Mouse (Mus musculus) natural killer cell, adult 2 months (primary cell): Measurements from ENCODE around the gene Scn1a.

Experiments
- DNase-seq, 2 experiments: peaks; one replicate each; pipeline ENCODE4 v3.0.0; 2022; ENCODE audit warnings: low spot score in 2 of 2

Gene Scn1a

DNA sequence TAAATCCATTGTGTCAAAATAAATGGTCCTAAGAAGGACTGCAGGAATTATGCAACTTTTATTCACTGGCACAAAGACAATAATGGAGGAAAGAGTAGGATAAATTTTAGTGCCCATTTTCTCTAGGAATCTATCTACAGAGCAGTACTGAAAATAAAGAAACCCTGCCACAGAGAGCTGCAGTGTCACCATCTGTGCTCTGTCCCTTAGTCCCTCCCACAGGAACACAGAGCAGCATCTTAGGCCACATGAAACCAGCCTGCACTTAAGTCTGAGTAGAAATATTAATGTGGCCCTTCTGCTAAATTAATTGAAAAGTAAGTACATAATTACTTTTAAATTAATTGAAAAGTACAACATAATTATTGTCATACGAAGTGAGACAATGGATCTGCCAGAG lies 196.6 kb downstream of the Scn1a start:
- no peak for DNase-seq

DNA sequence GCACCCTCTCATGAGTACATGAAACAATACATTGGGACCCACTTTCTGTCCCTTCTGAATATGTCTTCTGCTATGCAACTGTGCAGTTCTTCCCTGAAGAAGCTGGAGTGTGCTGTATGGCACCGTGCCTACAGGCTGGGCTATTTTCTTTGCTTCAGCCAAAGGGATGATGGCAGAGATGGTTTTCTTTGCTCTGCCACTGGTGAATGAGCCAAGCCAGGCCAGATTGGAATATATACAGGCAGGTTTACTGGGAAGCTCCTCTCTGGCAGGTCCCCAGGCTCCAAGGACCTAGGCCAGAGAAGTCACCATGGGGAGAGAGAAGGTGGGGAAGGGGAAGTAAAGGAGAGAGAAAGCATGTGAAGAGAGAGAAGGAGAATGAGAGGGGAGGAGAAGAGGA lies 200.3 kb downstream of the Scn1a start:
- DNase-seq = no peak

DNA sequence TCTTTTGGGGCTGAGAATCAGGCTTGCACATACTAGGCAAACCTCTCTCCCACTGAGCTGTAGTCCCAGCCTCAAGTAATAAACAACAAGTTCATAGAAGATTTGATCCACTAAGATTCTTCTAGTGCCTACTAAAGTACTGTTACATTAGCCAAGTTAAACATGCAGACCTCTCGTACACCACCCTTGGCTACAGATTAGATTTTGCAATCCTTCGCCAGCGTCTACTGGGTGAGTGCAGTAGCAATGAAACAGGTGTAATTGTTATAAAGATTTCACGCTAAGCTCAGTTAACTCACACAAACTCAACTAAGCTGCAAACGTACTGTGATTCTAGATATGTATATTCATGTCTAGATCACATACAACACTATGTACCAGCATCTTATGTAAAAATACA lies 201.8 kb downstream of the Scn1a start:
- no peak for DNase-seq

DNA sequence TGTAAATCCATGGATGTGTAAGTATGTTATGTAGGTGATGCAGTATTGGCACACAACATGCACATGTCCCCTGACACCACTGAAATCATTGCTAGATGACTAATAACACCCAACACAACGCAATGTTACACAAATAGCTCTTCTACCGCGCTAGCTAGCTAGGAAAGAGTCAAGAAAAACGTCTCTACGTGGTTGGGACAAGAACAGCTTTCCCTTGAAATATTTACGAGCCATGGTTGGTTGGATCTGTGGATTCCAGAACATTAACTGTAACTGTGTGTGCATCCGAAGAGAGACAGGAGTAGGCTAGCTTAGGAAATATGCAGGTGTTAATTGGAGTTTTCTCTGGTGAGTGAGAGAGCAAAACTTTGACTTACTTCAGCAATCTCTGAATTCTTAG lies 219.7 kb downstream of the Scn1a start:
- DNase-seq = no peak
